Mouse (Mus musculus) neural tube, embryonic 10.5 days (tissue): ENCODE data around the gene Gm8926.
"Not testable (repeated sequence)": the region's sequence is repeated elsewhere in the genome, so short reads cannot be mapped to it uniquely, and the experiment has no call there.

Experiments
- DNase-seq: peaks from one replicate; pipeline ENCODE4 v3.0.0-alpha.2; 2017; ENCODE audit warnings: low spot score; ENCODE audit errors: extremely low spot score

Gene Gm8926

GRCm38 (mm10) chr5:11770248-11770647 lies at the start of gene Gm8926:
Gm8926 (plus strand) TSS chr5:11770548.
- DNase-seq = not testable (repeated sequence)
